Mouse (Mus musculus): ENCODE measurements around the gene Rpl26. TPM values are rescaled to one million over a fixed set of nuclear protein-coding genes. Genes with fewer than 3 reads are reported as not detected.
"Not testable (repeated sequence)": the region's sequence is repeated elsewhere in the genome, so short reads cannot be mapped to it uniquely, and the experiment has no call there.

The Rpl26 gene
- polyA plus RNA-seq, 1 experiment from 2014 or later: 531 TPM

DNA sequence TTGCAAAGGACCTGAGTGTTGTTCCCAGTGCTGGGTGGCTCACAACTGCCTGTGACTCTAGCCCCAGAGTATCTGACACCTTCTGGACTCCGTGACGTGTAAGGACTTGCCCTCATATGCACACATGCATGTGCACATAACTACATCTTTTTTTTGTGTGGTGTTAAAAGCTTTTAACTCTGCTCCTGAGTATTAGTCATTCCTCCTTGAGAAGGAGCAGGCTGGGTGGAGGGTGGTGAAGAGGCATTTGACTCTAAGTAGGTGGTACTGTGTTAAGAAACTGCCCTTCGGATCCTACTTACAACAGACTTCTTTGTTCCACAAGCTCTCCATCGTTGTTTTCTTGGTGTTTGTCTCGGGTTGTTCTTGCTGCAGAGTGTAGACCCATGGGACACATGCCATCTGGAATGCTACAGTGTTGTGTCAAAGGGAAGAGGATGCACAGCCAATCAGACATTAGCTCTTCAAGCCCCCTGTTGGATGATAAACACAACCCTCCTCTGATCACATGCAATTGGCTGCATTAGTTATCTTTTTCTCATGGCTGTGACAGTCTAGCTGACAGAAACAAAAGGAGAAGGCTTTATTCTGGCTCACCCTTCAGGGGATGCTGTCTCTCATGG, 32.6 kb downstream of the Rpl26 start:
- Histone ChIP-seq H3K36me3 (replicated peaks; ENCODE audit: insufficient read depth, low read length) (no peaks in the 10 kb centered on the region), H3K4me1 (ENCODE audit: insufficient read depth) (no peaks in the 10 kb centered on the region), H3K9ac (replicated peaks) (no peak overlapping the region), H3K4me2 (ENCODE audit: low read depth, low read length) (no peak overlapping the region), H3K9me3 (ENCODE audit: low read length) (no peaks in the 10 kb centered on the region), H3K27ac (ENCODE audit: low read depth) (no peak overlapping the region), H3K27me3 (ENCODE audit: insufficient read depth, low read length) (0 out of 2 replicates have a peak, but pooled peaks cover 4% of the 10 kb centered on the region), H3K4me3 (ENCODE audit: low read depth, low read length) (no peak overlapping the region)
- no peak for ATAC-seq
- TF ChIP-seq CTCF (IDR thresholded peaks at IDR 0.05; ENCODE audit: low read depth) (no peak), EP300 (IDR thresholded peaks at IDR 0.05; ENCODE audit: low read depth) (no peak)
- DNase-seq: no peak
- WGBS (ENCODE audit: insufficient replicate concordance): 70% methylated on average over 5 of the region's 5 CpGs

DNA sequence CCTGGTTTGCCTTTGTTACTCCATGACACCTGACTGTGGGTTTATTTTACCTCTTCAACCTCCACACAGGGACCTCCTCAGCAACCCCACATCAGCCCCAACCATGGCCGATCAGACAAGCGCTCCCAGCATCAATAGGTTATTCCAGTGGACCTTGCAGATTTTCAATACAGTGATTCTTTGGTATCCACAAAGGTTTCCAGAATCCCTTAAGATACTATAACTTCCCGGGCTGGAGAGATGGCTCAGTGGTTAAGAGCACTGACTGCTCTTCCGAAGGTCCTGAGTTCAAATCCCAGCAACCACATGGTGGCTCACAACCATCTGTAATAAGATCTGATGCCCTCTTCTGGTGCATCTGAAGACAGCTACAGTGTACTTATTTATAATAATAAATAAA, 35.6 kb downstream of the Rpl26 start:
- H3K27ac ChIP-seq (ENCODE audit: low read depth); H3K9me3 ChIP-seq (ENCODE audit: low read length); ATAC-seq; H3K4me1 ChIP-seq (ENCODE audit: insufficient read depth); H3K36me3 ChIP-seq (replicated peaks; ENCODE audit: insufficient read depth, low read length); H3K4me3 ChIP-seq (ENCODE audit: low read depth, low read length); H3K9ac ChIP-seq (replicated peaks); H3K27me3 ChIP-seq (ENCODE audit: insufficient read depth, low read length); DNase-seq; H3K4me2 ChIP-seq (ENCODE audit: low read depth, low read length): not testable (repeated sequence)
- 82% methylated on average over 4 of the region's 4 CpGs for WGBS (ENCODE audit: insufficient replicate concordance)

DNA sequence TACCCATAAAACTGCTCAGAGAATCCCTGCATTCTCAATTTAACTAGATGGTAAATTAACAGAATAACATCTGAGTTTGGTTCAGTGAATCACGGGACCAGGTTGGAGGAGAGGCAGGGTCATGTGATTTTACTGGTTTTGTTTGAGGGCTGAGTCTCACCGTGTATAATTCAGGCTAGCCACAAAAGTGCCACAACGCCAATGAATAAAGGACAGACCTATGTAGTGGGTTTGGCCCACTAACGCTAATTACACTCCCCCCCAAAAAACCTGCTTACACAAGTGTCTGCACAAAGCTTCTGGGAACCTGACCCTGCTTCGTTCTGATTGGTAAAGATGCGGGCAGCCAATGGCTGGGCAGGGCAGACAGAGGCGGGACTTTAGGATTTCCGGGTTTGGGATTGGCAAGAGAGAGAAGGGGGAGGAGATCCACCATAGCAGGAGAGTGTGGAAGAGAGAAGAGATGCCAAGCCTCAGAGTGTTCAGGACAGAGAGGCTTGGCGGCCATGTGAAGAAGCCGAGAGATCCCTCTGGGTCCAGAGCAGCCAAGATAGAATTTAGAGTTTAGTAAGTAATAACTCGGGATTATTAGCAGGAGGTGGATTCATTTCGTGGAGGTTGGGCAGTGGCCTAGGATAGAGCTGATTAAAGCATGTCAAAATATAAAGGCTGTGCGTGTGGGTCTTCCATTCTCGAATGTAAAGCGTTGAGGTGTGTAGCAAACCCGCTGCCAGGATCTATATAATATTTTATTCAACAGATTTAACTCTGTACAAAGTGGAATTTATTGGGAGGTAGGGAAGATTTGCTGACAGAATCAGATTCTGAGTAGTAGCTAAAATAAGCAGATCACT, 38.3 kb downstream of the Rpl26 start:
- WGBS (ENCODE audit: insufficient replicate concordance): 2% methylated on average over 16 of the region's 16 CpGs
- H3K27ac ChIP-seq (ENCODE audit: low read depth): 0 out of 2 replicates have a peak overlapping the region, but pooled peaks have one; percentile 34
- peak; percentile 100 for ATAC-seq

DNA sequence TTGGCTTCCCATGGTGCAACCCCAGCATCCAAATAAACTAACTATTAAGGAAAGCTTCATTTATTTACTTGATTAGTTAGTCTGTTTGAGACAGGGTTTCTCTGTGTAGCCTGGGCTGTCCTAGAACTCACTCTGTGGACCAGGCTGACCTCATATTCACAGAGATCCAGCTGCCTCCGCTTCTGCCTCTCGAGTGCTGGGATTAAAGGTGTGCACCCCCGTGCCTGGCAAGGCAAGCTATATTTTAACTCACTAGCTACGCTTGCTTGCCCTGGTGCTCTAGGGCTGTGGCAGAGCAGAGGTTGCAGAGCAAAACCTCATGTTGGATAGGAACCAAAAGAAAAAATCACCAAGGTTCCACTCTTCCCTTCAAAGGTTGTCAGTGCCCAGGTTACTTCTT, 39.1 kb downstream of the Rpl26 start:
- DNase-seq: no peak
- H3K9me3 ChIP-seq (ENCODE audit: low read length): no peaks in the 10 kb centered on the region
- H3K27me3 ChIP-seq (ENCODE audit: insufficient read depth, low read length): no peaks in the 10 kb centered on the region
- H3K4me3 ChIP-seq (ENCODE audit: low read depth, low read length): no peak overlapping the region
- TF ChIP-seq CTCF (IDR thresholded peaks at IDR 0.05; ENCODE audit: low read depth) (no peak), EP300 (IDR thresholded peaks at IDR 0.05; ENCODE audit: low read depth) (no peak)
- peaks cover 4% of the 10 kb centered on the region; the same call in 1 of the 2 replicates for H3K4me1 ChIP-seq (ENCODE audit: insufficient read depth)
- ATAC-seq: no peak
- H3K27ac ChIP-seq (ENCODE audit: low read depth): no peak overlapping the region
- WGBS (ENCODE audit: insufficient replicate concordance): 54% methylated on average over 4 of the region's 4 CpGs
- no peaks in the 10 kb centered on the region for H3K36me3 ChIP-seq (replicated peaks; ENCODE audit: insufficient read depth, low read length)
- no peak overlapping the region; the same call in 1 of the 2 replicates for H3K9ac ChIP-seq (replicated peaks)
- H3K4me2 ChIP-seq (ENCODE audit: low read depth, low read length): peak overlapping the region; percentile 71; the same call in 1 of the 2 replicates

More for the DNA sequence above, 38.3 kb downstream of the Rpl26 start:
- peak overlapping the region; percentile 56 for H3K9ac ChIP-seq (replicated peaks)
- H3K27me3 ChIP-seq (ENCODE audit: insufficient read depth, low read length): no peaks in the 10 kb centered on the region
- H3K4me3 ChIP-seq (ENCODE audit: low read depth, low read length): peak overlapping the region; percentile 42
- DNase-seq: peak; percentile 82
- H3K4me2 ChIP-seq (ENCODE audit: low read depth, low read length): peak overlapping the region; percentile 71
- no peaks in the 10 kb centered on the region for H3K9me3 ChIP-seq (ENCODE audit: low read length)
- H3K4me1 ChIP-seq (ENCODE audit: insufficient read depth): peaks cover 4% of the 10 kb centered on the region; the same call in 1 of the 2 replicates
- TF ChIP-seq EP300 (IDR thresholded peaks at IDR 0.05; ENCODE audit: low read depth) (no peak), CTCF (IDR thresholded peaks at IDR 0.05; ENCODE audit: low read depth) (no peak)
- H3K36me3 ChIP-seq (replicated peaks; ENCODE audit: insufficient read depth, low read length): no peaks in the 10 kb centered on the region

DNA sequence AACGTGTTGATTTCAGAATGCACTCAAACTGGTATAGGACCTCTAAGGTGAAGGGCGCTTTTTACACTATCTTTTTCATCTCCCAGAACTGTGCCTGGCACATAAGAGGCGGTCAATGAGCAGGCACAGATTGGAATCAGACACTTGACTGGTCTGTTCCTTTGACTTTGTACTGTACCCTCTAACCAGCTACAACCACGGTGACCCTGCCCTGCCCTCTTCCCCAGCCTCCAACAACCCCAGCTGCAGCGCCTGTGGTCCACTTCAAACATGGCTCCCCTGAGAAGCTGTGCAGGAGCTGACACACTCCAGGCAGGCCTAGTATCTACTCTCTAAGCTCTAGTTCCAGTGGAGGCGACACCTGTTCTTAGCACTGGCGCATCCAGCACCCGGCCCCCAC, 41.3 kb downstream of the Rpl26 start:
- Histone ChIP-seq H3K9me3 (ENCODE audit: low read length) (no peaks in the 10 kb centered on the region), H3K36me3 (replicated peaks; ENCODE audit: insufficient read depth, low read length) (no peaks in the 10 kb centered on the region), H3K27ac (ENCODE audit: low read depth) (no peak overlapping the region), H3K9ac (replicated peaks) (no peak overlapping the region), H3K4me3 (ENCODE audit: low read depth, low read length) (no peak overlapping the region), H3K27me3 (ENCODE audit: insufficient read depth, low read length) (peaks cover 3% of the 10 kb centered on the region), H3K4me1 (ENCODE audit: insufficient read depth) (peaks cover 4% of the 10 kb centered on the region; the same call in 1 of the 2 replicates), H3K4me2 (ENCODE audit: low read depth, low read length) (no peak overlapping the region)
- ATAC-seq: no peak
- TF ChIP-seq CTCF (IDR thresholded peaks at IDR 0.05; ENCODE audit: low read depth) (no peak), EP300 (IDR thresholded peaks at IDR 0.05; ENCODE audit: low read depth) (no peak)
- DNase-seq: no peak
- 71% methylated on average over 8 of the region's 8 CpGs for WGBS (ENCODE audit: insufficient replicate concordance)

DNA sequence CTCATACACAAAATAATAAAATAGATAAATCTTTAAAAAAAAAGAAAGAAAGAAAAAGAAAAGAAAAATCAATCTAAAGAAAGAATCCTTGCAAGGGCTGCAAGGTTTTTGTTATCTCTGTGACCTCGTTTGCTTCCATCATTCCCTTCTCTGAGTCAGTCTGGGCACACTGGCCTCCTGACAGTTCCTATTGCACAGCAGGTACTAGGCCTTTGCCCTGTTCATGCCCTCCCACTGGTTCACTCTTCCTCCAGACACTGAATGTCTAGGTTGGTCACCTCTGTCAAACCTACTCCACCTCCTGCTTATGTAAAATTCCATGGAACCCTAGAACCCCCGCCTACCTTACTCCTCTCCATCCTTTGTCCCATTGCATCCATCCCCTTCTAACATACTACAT, 43.9 kb downstream of the Rpl26 start:
- Histone ChIP-seq H3K9me3 (ENCODE audit: low read length) (no peaks in the 10 kb centered on the region), H3K36me3 (replicated peaks; ENCODE audit: insufficient read depth, low read length) (no peaks in the 10 kb centered on the region), H3K4me1 (ENCODE audit: insufficient read depth) (no peaks in the 10 kb centered on the region), H3K27me3 (ENCODE audit: insufficient read depth, low read length) (peaks cover 5% of the 10 kb centered on the region), H3K4me2 (ENCODE audit: low read depth, low read length) (no peak overlapping the region), H3K4me3 (ENCODE audit: low read depth, low read length) (no peak overlapping the region), H3K9ac (replicated peaks) (no peak overlapping the region), H3K27ac (ENCODE audit: low read depth) (no peak overlapping the region)
- DNase-seq (no peak), ATAC-seq (no peak)
- WGBS (ENCODE audit: insufficient replicate concordance): 59% methylated on average over 2 of the region's 2 CpGs
- TF ChIP-seq EP300 (IDR thresholded peaks at IDR 0.05; ENCODE audit: low read depth) (no peak), CTCF (IDR thresholded peaks at IDR 0.05; ENCODE audit: low read depth) (no peak)

Measured in liver, postnatal 0 days (tissue).